Mouse (Mus musculus): ENCODE data around the gene Olfr112. TPM values are rescaled to one million over a fixed set of nuclear protein-coding genes. Genes with fewer than 3 reads are reported as not detected.

The Olfr112 gene
- polyA plus RNA-seq (2017; shearing (Covaris generic)) = not detected

DNA sequence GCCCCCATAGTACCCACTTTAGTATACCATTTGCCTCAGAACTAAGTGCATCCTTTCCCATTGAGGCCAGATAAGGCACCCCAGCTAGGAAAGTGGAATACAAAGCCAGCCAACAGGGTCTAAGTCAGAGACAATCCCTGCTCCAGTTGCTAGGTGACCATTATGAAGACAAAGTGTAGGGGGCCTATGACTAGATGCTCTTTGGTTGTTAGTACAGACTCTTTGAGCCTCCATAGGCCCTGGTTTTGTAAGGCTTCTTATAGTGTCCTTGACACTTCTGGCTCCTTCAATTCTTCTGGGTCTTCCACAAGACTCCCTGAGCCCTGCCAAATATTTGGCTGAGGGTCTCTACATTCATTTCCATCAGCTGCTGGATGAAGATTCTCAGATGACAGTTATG, at the start of gene Olfr112:
TSS of gene Olfr112 (minus strand) at position 101 of the 400 bp plus-strand sequence.

DNA sequence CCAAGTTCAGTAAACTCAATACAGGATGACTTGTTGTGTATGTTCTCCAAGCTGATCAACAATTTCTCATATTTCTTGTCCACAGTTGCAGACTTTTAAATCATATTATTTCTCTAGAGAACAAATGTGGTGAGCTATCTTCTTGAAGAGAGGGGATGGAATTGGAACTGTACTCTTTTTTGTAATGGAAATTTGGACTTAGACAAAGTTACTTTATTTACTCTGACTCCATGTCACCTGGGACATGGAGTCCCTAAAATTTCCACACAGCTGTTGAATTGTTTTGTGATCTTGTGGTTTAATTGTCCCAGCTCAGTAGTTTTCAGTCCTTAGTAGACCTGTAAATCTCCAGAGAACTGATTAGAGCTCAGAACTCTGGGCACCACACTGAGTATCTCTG, 23.4 kb upstream of the Olfr112 start, which contains the start of gene Olfr114:
TSS of gene Olfr114 (minus strand) at position 101 of the 400 bp plus-strand sequence.

GRCm38 (mm10) chr17:37577563-37577962, 8.3 kb upstream of the Olfr112 start, which contains the start of gene Olfr113:
Gene Olfr113, minus strand, starts transcription at chr17:37577663.

Other genes with a start within 250 kb of the Olfr112 start
- not detected for gene Olfr103, start 229.8 kb downstream of the Olfr112 start, polyA plus RNA-seq (2017; shearing (Covaris generic))
- gene Olfr104-ps, start 209.9 kb downstream of the Olfr112 start, polyA plus RNA-seq (2017; shearing (Covaris generic)) = not detected
- not detected for gene Olfr105-ps, start 190.4 kb downstream of the Olfr112 start, polyA plus RNA-seq (2017; shearing (Covaris generic))
- gene Olfr106-ps, start 179.1 kb downstream of the Olfr112 start, polyA plus RNA-seq (2017; shearing (Covaris generic)) = not detected
- not detected for gene Olfr107, start 170.2 kb downstream of the Olfr112 start, polyA plus RNA-seq (2017; shearing (Covaris generic))
- not detected for gene Olfr108, start 124.0 kb downstream of the Olfr112 start, polyA plus RNA-seq (2017; shearing (Covaris generic))
- 0.10 TPM for gene Olfr109, start 110.5 kb downstream of the Olfr112 start, polyA plus RNA-seq (2017; shearing (Covaris generic))
- not detected for gene H2-M2, start 85.9 kb downstream of the Olfr112 start, polyA plus RNA-seq (2017; shearing (Covaris generic))
- gene Olfr110, start 77.0 kb downstream of the Olfr112 start, polyA plus RNA-seq (2017; shearing (Covaris generic)) = not detected
- gene Olfr111, start 61.4 kb downstream of the Olfr112 start, polyA plus RNA-seq (2017; shearing (Covaris generic)) = not detected
- gene Olfr113, start 8.2 kb upstream of the Olfr112 start, polyA plus RNA-seq (2017; shearing (Covaris generic)) = not detected
- gene Olfr114, start 23.3 kb upstream of the Olfr112 start, polyA plus RNA-seq (2017; shearing (Covaris generic)) = not detected
- not detected for gene Olfr115, start 57.7 kb upstream of the Olfr112 start, polyA plus RNA-seq (2017; shearing (Covaris generic))
- not detected for gene Olfr116, start 57.7 kb upstream of the Olfr112 start, polyA plus RNA-seq (2017; shearing (Covaris generic))
- gene Olfr117, start 94.3 kb upstream of the Olfr112 start, polyA plus RNA-seq (2017; shearing (Covaris generic)) = 0.15 TPM
- gene Olfr118, start 97.5 kb upstream of the Olfr112 start, polyA plus RNA-seq (2017; shearing (Covaris generic)) = not detected
- not detected for gene Olfr119, start 127.1 kb upstream of the Olfr112 start, polyA plus RNA-seq (2017; shearing (Covaris generic))
- gene Olfr120, start 152.4 kb upstream of the Olfr112 start, polyA plus RNA-seq (2017; shearing (Covaris generic)) = not detected
- not detected for gene Olfr121, start 179.4 kb upstream of the Olfr112 start, polyA plus RNA-seq (2017; shearing (Covaris generic))
- gene Olfr122, start 199.2 kb upstream of the Olfr112 start, polyA plus RNA-seq (2017; shearing (Covaris generic)) = not detected
- not detected for gene Olfr123, start 224.1 kb upstream of the Olfr112 start, polyA plus RNA-seq (2017; shearing (Covaris generic))
- gene Olfr124, start 230.4 kb upstream of the Olfr112 start, polyA plus RNA-seq (2017; shearing (Covaris generic)) = not detected